Mouse (Mus musculus) liver, embryonic 14.5 days (tissue): ENCODE measurements around the gene Foxj3.

Experiments
- CTCF ChIP-seq: IDR thresholded peaks from 2 replicates; pipeline ENCODE4 v1.5.1; 2016; ENCODE audit warnings: antibody characterized with exemption, low read depth, control low read depth
- EP300 ChIP-seq: IDR thresholded peaks from 2 replicates; pipeline ENCODE4 v1.6.1; 2016; ENCODE audit warnings: antibody characterized with exemption, low read depth

DNA sequence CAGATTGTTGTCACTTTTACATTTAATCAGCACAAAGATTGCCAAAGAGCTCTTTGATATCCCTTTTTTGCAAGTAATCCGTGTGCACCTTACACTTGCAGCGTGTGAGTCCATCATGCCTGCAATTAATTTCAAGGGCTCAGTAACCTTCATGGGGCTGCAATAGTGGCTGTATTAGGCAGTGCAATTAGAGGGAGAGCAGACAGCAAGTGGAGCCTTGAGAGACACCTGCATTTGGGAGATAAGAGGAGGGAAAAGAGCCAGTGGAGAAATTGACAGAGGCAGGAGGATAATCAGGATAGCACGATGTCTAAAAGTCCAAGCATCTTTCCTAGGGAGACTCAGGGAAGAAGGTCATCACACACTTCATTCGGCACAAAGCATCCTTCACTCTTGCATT is 13.2 kb upstream of the Foxj3 start:
- TF ChIP-seq CTCF: no peak
- no peak for TF ChIP-seq EP300
